Mouse (Mus musculus) E14TG2a.4 (cell line): ENCODE data around the gene Fam3c.

Source experiments
- H3K27me3 ChIP-seq: 2 replicates; pipeline ENCODE4 v1.6.1; 2014; ENCODE audit warnings: low read length, control low read depth; ENCODE audit not compliant: insufficient read depth
- H3K36me3 ChIP-seq: 2 replicates; pipeline ENCODE4 v1.6.1; 2014; ENCODE audit warnings: low read length, control low read depth; ENCODE audit not compliant: insufficient read depth
- H3K4me1 ChIP-seq: replicated peaks from 2 replicates; pipeline ENCODE4 v1.6.1; 2014; ENCODE audit warnings: low read depth, low read length, control low read depth
- H3K4me3 ChIP-seq: replicated peaks from 2 replicates; pipeline ENCODE4 v1.5.1; 2014; ENCODE audit warnings: mild to moderate bottlenecking, low read length
- H3K9me3 ChIP-seq: 2 replicates; pipeline ENCODE4 v1.6.1; 2014; ENCODE audit warnings: low read length, control low read depth
- CTCF ChIP-seq: conservative IDR thresholded peaks from 2 replicates; pipeline ENCODE4 v1.5.1; 2014; ENCODE audit warnings: low read length
- NANOG ChIP-seq: IDR thresholded peaks from 2 replicates; pipeline ENCODE4 v1.6.1; 2014; ENCODE audit warnings: borderline replicate concordance, low read length, mixed read lengths
- POU5F1 ChIP-seq: IDR thresholded peaks from 2 replicates; pipeline ENCODE4 v1.6.1; 2014; ENCODE audit warnings: low read length, borderline replicate concordance

The Fam3c gene

GRCm38 (mm10) chr6:22292056-22292455 is 64.0 kb downstream of the Fam3c start:
- Histone ChIP-seq H3K9me3 (no peaks in the 10 kb centered on the region), H3K27me3 (peaks cover 46% of the 10 kb centered on the region), H3K4me1 (peaks cover 33% of the 10 kb centered on the region), H3K36me3 (no peaks in the 10 kb centered on the region), H3K4me3 (no peak overlapping the region)
- no peak for TF ChIP-seq POU5F1
- TF ChIP-seq CTCF, result no peak
- TF ChIP-seq NANOG, result no peak

GRCm38 (mm10) chr6:22290790-22291189 is 65.3 kb downstream of the Fam3c start:
- Histone ChIP-seq H3K4me1 (peaks cover 35% of the 10 kb centered on the region), H3K4me3 (no peak overlapping the region), H3K9me3 (no peaks in the 10 kb centered on the region), H3K27me3 (peaks cover 47% of the 10 kb centered on the region), H3K36me3 (no peaks in the 10 kb centered on the region)
- TF ChIP-seq CTCF (no peak), NANOG (no peak), POU5F1 (no peak)

- no peaks in the 10 kb centered on the region for H3K36me3 ChIP-seq
- H3K4me3 ChIP-seq, result peak overlapping the region; percentile 76
- H3K27me3 ChIP-seq, result peaks cover 48% of the 10 kb centered on the region
- no peaks in the 10 kb centered on the region for H3K9me3 ChIP-seq
- no peak for TF ChIP-seq NANOG
- TF ChIP-seq CTCF, result no peak
- TF ChIP-seq POU5F1, result no peak
- H3K4me1 ChIP-seq, result peaks cover 35% of the 10 kb centered on the region
Measured at GRCm38 (mm10) chr6:22289461-22290021, 66.5 kb downstream of the Fam3c start.

GRCm38 (mm10) chr6:22288737-22289460 is 67.1 kb downstream of the Fam3c start:
- no peaks in the 10 kb centered on the region for H3K9me3 ChIP-seq
- no peak for TF ChIP-seq NANOG
- TF ChIP-seq CTCF, result no peak
- no peak for TF ChIP-seq POU5F1
- peak overlapping the region; percentile 76 for H3K4me3 ChIP-seq
- H3K4me1 ChIP-seq, result peaks cover 33% of the 10 kb centered on the region
- peaks cover 48% of the 10 kb centered on the region for H3K27me3 ChIP-seq
- no peaks in the 10 kb centered on the region for H3K36me3 ChIP-seq

- Histone ChIP-seq H3K27me3 (peaks cover 48% of the 10 kb centered on the region), H3K36me3 (no peaks in the 10 kb centered on the region)
- TF ChIP-seq NANOG (no peak), CTCF (no peak), POU5F1 (no peak)
Measured at GRCm38 (mm10) chr6:22288004-22288736, 67.9 kb downstream of the Fam3c start, which contains the start of gene Wnt16. Gene Wnt16, plus strand, starts transcription at chr6:22288227.

GRCm38 (mm10) chr6:22282405-22282804 is 73.6 kb downstream of the Fam3c start:
- Histone ChIP-seq H3K4me1 (peaks cover 10% of the 10 kb centered on the region), H3K27me3 (peaks cover 20% of the 10 kb centered on the region), H3K36me3 (no peaks in the 10 kb centered on the region), H3K9me3 (no peaks in the 10 kb centered on the region), H3K4me3 (no peak overlapping the region)
- TF ChIP-seq NANOG, result no peak
- no peak for TF ChIP-seq CTCF

More at GRCm38 (mm10) chr6:22288004-22288736, 67.9 kb downstream of the Fam3c start, which contains the start of gene Wnt16:
- H3K4me1 ChIP-seq, result peaks cover 32% of the 10 kb centered on the region
- peak within 1 kb of the TSS; percentile 76 for H3K4me3 ChIP-seq
- no peaks in the 10 kb centered on the region for H3K9me3 ChIP-seq

GRCm38 (mm10) chr6:22280217-22280861 is 75.7 kb downstream of the Fam3c start:
- no peaks in the 10 kb centered on the region for H3K36me3 ChIP-seq
- H3K9me3 ChIP-seq, result no peaks in the 10 kb centered on the region
- H3K4me1 ChIP-seq, result 0 out of 2 replicates have a peak, but pooled peaks cover 5% of the 10 kb centered on the region
- H3K4me3 ChIP-seq, result no peak overlapping the region
- peaks cover 4% of the 10 kb centered on the region; the same call in 1 of the 2 replicates for H3K27me3 ChIP-seq
- TF ChIP-seq NANOG (no peak), CTCF (no peak), POU5F1 (no peak)

GRCm38 (mm10) chr6:22277941-22278340 is 78.1 kb downstream of the Fam3c start:
- no peak for TF ChIP-seq POU5F1
- TF ChIP-seq NANOG, result no peak
- no peak for TF ChIP-seq CTCF
- H3K4me3 ChIP-seq, result no peak overlapping the region
- no peaks in the 10 kb centered on the region for H3K36me3 ChIP-seq
- H3K9me3 ChIP-seq, result no peaks in the 10 kb centered on the region
- 0 out of 2 replicates have a peak, but pooled peaks cover 5% of the 10 kb centered on the region for H3K4me1 ChIP-seq
- peaks cover 4% of the 10 kb centered on the region; the same call in 1 of the 2 replicates for H3K27me3 ChIP-seq
